Mouse (Mus musculus): ENCODE results near the gene Snorc. TPM values are rescaled to one million over a fixed set of nuclear protein-coding genes. Genes with fewer than 3 reads are reported as not detected.
A peak's percentile ranks its signal among the peaks of the same experiment; 100 is the strongest.

The Snorc gene
- polyA plus RNA-seq, 1 experiment from 2014 or later, result 0.33 TPM

- peak; percentile 44 for DNase-seq (ENCODE audit: low spot score)
These were observed 40.2 kb downstream of the Snorc start for GRCm38 (mm10) chr1:87510166-87510691.

GRCm38 (mm10) chr1:87510845-87511244, 40.8 kb downstream of the Snorc start:
- no peak for DNase-seq (ENCODE audit: low spot score)

- DNase-seq (ENCODE audit: low spot score), result no peak
These were observed 50.4 kb downstream of the Snorc start for GRCm38 (mm10) chr1:87520467-87520866.

- no peak for DNase-seq (ENCODE audit: low spot score)
These were observed 51.5 kb downstream of the Snorc start for GRCm38 (mm10) chr1:87521523-87521922.

GRCm38 (mm10) chr1:87525041-87525440, 55.0 kb downstream of the Snorc start:
- DNase-seq (ENCODE audit: low spot score), result no peak

Other genes starting within 250 kb of the Snorc start
- gene Efhd1, start 205.9 kb upstream of the Snorc start, polyA plus RNA-seq (2015; fragmentation: Nextera tagmentation; extraction: Ambion mirVana), result 1.2 and 1.5 TPM in 2 replicates
- gene Gigyf2, start 143.3 kb upstream of the Snorc start, polyA plus RNA-seq (2015; fragmentation: Nextera tagmentation; extraction: Ambion mirVana), result 34.4 and 36.6 TPM in 2 replicates
- gene Kcnj13, start 75.5 kb upstream of the Snorc start, polyA plus RNA-seq (2015; fragmentation: Nextera tagmentation; extraction: Ambion mirVana), result 0.18 and 0.62 TPM in 2 replicates
- 6.2 and 8.1 TPM in 2 replicates for gene Neu2, start 39.6 kb downstream of the Snorc start, polyA plus RNA-seq (2015; fragmentation: Nextera tagmentation; extraction: Ambion mirVana)
- gene Ngef, start 103.6 kb downstream of the Snorc start, polyA plus RNA-seq (2015; fragmentation: Nextera tagmentation; extraction: Ambion mirVana), result 0.10 and 0.18 TPM in 2 replicates
- gene Inpp5d, start 150.0 kb downstream of the Snorc start, polyA plus RNA-seq (2015; fragmentation: Nextera tagmentation; extraction: Ambion mirVana), result 41.0 and 43.6 TPM in 2 replicates